ENCODE assay signal across 17 mouse cellular contexts in the genomic region with DNA sequence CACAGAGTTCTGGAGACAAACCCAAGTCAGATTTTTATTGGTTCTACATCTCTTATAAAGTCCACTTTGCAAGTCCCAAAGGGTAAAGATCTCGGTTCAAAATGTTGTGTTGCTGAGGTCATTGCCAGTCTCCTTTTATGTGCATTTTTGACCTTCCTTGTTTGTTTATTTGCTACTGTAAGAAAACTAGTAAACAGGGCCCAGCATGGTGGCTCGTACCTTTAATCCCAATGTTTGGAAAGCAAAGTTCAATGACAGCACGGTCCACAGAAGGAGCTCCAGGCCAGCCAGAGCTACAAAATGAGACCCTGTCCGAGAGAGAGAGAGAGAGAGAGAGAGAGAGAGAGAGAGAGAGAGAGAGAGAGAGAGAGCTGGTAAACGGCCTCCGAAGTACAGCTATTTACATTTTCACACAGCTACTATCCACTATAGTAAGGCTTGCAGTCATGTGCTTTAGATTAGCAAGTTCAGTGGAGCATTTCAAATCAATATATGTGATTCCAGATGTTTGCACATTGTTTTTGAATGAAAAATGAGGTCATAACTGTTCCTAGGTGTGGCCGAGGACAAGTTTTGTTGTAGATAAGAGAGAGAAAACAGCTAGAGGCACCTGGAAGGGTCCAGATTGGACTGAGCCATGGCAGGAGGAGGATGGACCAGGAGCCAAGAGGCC. TPM values are rescaled to one million over a fixed set of nuclear protein-coding genes. Genes with fewer than 3 reads are reported as not detected.
A peak's percentile ranks its signal among the peaks of the same experiment; 100 is the strongest.
DNase-seq lines count a peak whose midpoint lies in the region; ATAC-seq and TF ChIP-seq lines count a peak whose summit lies in the region.
"Had no signal": no experiment of that assay in that cellular context is flagged by ENCODE, and none has a peak within 500 bp of the region (broad histone marks: within the 10 kb centered on the region; RNA-seq: fewer than 3 reads in every experiment).

No protein-coding gene starts in this region.

- H3K4me1 ChIP-seq in liver, adult 2 months (ENCODE audit: control insufficient read depth, insufficient read depth, low read length), result no peaks in the 10 kb centered on the region; the same call in 1 of the 2 replicates
- H3K4me1 ChIP-seq in liver, embryonic 11.5 days (replicated peaks; ENCODE audit: control insufficient read depth, insufficient read depth, low read length), result no peaks in the 10 kb centered on the region
- H3K4me1 ChIP-seq in embryonic facial prominence, embryonic 14.5 days (ENCODE audit: control insufficient read depth, insufficient read depth, low read length), result peaks cover 4% of the 10 kb centered on the region; the same call in 1 of the 2 replicates
- H3K4me1 ChIP-seq: forebrain, embryonic 15.5 days; heart, embryonic 13.5 days; hindbrain, embryonic 15.5 days had no signal

- ATAC-seq in liver, embryonic 11.5 days (replicated peaks; ENCODE audit: low FRiP score), result no peak
- peak; percentile 75 for ATAC-seq in embryonic facial prominence, embryonic 14.5 days (ENCODE audit: low read depth)
- ATAC-seq in megakaryocyte progenitor cell, adult 5-6 weeks (replicated peaks; ENCODE audit: poor library complexity), result peak; percentile 17; the same call in 1 of the 2 replicates
- ATAC-seq: forebrain, embryonic 15.5 days had no signal

- no peak for TF ChIP-seq CTCF in liver, adult 2 months (IDR thresholded peaks at IDR 0.05; ENCODE audit: low read depth, low read length)

- no peak overlapping the region for H3K27ac ChIP-seq in liver, adult 2 months (replicated peaks; ENCODE audit: insufficient read depth, low read depth, low read length)
- no peak overlapping the region for H3K27ac ChIP-seq in liver, embryonic 11.5 days (ENCODE audit: low read depth, low read length)
- H3K27ac ChIP-seq in embryonic facial prominence, embryonic 14.5 days (replicated peaks; ENCODE audit: low read depth, low read length), result 0 out of 2 replicates have a peak overlapping the region, but pooled peaks have one; percentile 10
- H3K27ac ChIP-seq: forebrain, embryonic 15.5 days; heart, embryonic 13.5 days; hindbrain, embryonic 15.5 days had no signal

- 16% methylated on average over 7 of the region's 7 CpGs for WGBS in liver, adult 2 months
- WGBS in liver, embryonic 11.5 days, result 64% methylated on average over 7 of the region's 7 CpGs
- WGBS in embryonic facial prominence, embryonic 14.5 days, result 42% methylated on average over 7 of the region's 7 CpGs

- H3K9me3 ChIP-seq in liver, embryonic 11.5 days (ENCODE audit: control insufficient read depth, low read length), result no peaks in the 10 kb centered on the region
- H3K9me3 ChIP-seq in embryonic facial prominence, embryonic 14.5 days (ENCODE audit: control insufficient read depth, low read length), result no peaks in the 10 kb centered on the region
- H3K9me3 ChIP-seq: forebrain, embryonic 15.5 days; heart, embryonic 13.5 days; hindbrain, embryonic 15.5 days had no signal

- no peaks in the 10 kb centered on the region for H3K79me2 ChIP-seq in liver, adult 2 months (ENCODE audit: control insufficient read depth, insufficient read depth, low read length)

- peak; percentile 73 for DNase-seq in liver, adult 2 months (ENCODE audit: extremely low read depth, low read depth, low spot score)
- no peak for DNase-seq in liver, embryonic 11.5 days (ENCODE audit: low spot score)
- peak; percentile 48 for DNase-seq in embryonic facial prominence, embryonic 14.5 days (ENCODE audit: low spot score)
- DNase-seq in layer of hippocampus, postnatal 14 days (ENCODE audit: low spot score in 2 of 2), result no peak
- no peak for DNase-seq in layer of hippocampus, postnatal 36 days
- DNase-seq: adrenal gland, adult 2 months; adrenal gland, postnatal 36 days; cerebellum, adult 2 months; cerebellum, postnatal 10 days; gastrocnemius, postnatal 36 days; heart, adult 11 months; heart, postnatal 36 days had no signal

- H3K36me3 ChIP-seq in liver, adult 2 months (ENCODE audit: control insufficient read depth, insufficient read depth, low read length), result no peaks in the 10 kb centered on the region
- no peaks in the 10 kb centered on the region for H3K36me3 ChIP-seq in liver, embryonic 11.5 days (ENCODE audit: control insufficient read depth, insufficient read depth, low read length)
- H3K36me3 ChIP-seq in embryonic facial prominence, embryonic 14.5 days (ENCODE audit: control insufficient read depth, insufficient read depth, low read length), result 0 out of 2 replicates have a peak, but pooled peaks cover 7% of the 10 kb centered on the region
- H3K36me3 ChIP-seq: heart, embryonic 13.5 days had no signal

- no peak for TF ChIP-seq POLR2A in liver, adult 2 months (IDR thresholded peaks at IDR 0.05; ENCODE audit: extremely low read depth, insufficient read depth, low read length)

- no peak overlapping the region for H3K9ac ChIP-seq in liver, adult 2 months (ENCODE audit: low read depth, low read length)
- no peak overlapping the region for H3K9ac ChIP-seq in liver, embryonic 11.5 days (ENCODE audit: low read depth, low read length)
- H3K9ac ChIP-seq in embryonic facial prominence, embryonic 14.5 days (ENCODE audit: low read depth, low read length), result no peak overlapping the region
- H3K9ac ChIP-seq: forebrain, embryonic 15.5 days; heart, embryonic 13.5 days; hindbrain, embryonic 15.5 days had no signal

- no peak overlapping the region for H3K4me3 ChIP-seq in liver, adult 2 months (ENCODE audit: insufficient read depth, low read depth, low read length)
- no peak overlapping the region for H3K4me3 ChIP-seq in liver, embryonic 11.5 days (ENCODE audit: low read depth, low read length)
- H3K4me3 ChIP-seq in embryonic facial prominence, embryonic 14.5 days (ENCODE audit: low read depth, low read length), result no peak overlapping the region
- H3K4me3 ChIP-seq: forebrain, embryonic 15.5 days; heart, embryonic 13.5 days; hindbrain, embryonic 15.5 days had no signal

- no peak overlapping the region for H3K4me2 ChIP-seq in liver, embryonic 11.5 days
- no peak overlapping the region for H3K4me2 ChIP-seq in embryonic facial prominence, embryonic 14.5 days (ENCODE audit: low read depth, low read length)
- H3K4me2 ChIP-seq: forebrain, embryonic 15.5 days; heart, embryonic 13.5 days; hindbrain, embryonic 15.5 days had no signal

- H3K27me3 ChIP-seq in liver, adult 2 months (ENCODE audit: control insufficient read depth, insufficient read depth, low read length), result no peaks in the 10 kb centered on the region
- H3K27me3 ChIP-seq in liver, embryonic 11.5 days (replicated peaks; ENCODE audit: control insufficient read depth, insufficient read depth, low read length), result no peaks in the 10 kb centered on the region
- H3K27me3 ChIP-seq in embryonic facial prominence, embryonic 14.5 days (replicated peaks; ENCODE audit: control insufficient read depth, insufficient read depth, low read length), result no peaks in the 10 kb centered on the region
- H3K27me3 ChIP-seq: forebrain, embryonic 15.5 days; heart, embryonic 13.5 days; hindbrain, embryonic 15.5 days had no signal

RNA-seq across cellular contexts. Expression of gene Srsf12, which starts 15.3 kb away (rescaled TPM):
- total RNA-seq in liver, adult 2 months (2014; rRNA removed), result not detected in 2 replicates
- polyA plus RNA-seq in liver, adult 2 months (2012; rRNA removed), result 0.11 TPM in 1 of 2 replicates, not detected in the other
- 0.73 and 1.6 TPM in 2 replicates for polyA plus RNA-seq in liver, embryonic 11.5 days (2014; fragmentation: Nextera tagmentation; extraction: Ambion mirVana)
- polyA plus RNA-seq in embryonic facial prominence, embryonic 14.5 days (2014; fragmentation: Nextera tagmentation; extraction: Ambion mirVana), result 12.5 and 14.4 TPM in 2 replicates
- not detected in 2 replicates for total RNA-seq in megakaryocyte progenitor cell, adult 5-6 weeks (2015)
- not detected in 2 replicates for total RNA-seq in megakaryocyte progenitor cell, adult 5-6 weeks (2017)
- total RNA-seq in layer of hippocampus, postnatal 14 days (2021), result 10 to 100 TPM; 29.2 to 33.8 TPM
- 10 to 100 TPM; 26.9 to 28.7 TPM for total RNA-seq in layer of hippocampus, postnatal 36 days (2021)
- total RNA-seq: gastrocnemius, adult 8-10 months; gastrocnemius, postnatal 36 days; heart, postnatal 36 days had no signal

RNA-seq across cellular contexts. Expression of gene Pm20d2, which starts 34.6 kb away (rescaled TPM):
- 3.6 and 4.4 TPM in 2 replicates for total RNA-seq in liver, adult 2 months (2014; rRNA removed)
- polyA plus RNA-seq in liver, adult 2 months (2012; rRNA removed), result 7.3 and 8.6 TPM in 2 replicates
- polyA plus RNA-seq in liver, embryonic 11.5 days (2014; fragmentation: Nextera tagmentation; extraction: Ambion mirVana), result 0.26 and 0.70 TPM in 2 replicates
- polyA plus RNA-seq in embryonic facial prominence, embryonic 14.5 days (2014; fragmentation: Nextera tagmentation; extraction: Ambion mirVana), result 1.2 and 1.6 TPM in 2 replicates
- total RNA-seq in megakaryocyte progenitor cell, adult 5-6 weeks (2015), result 0.24 and 0.47 TPM in 2 replicates
- 0.37 TPM in 1 of 2 replicates, not detected in the other for total RNA-seq in megakaryocyte progenitor cell, adult 5-6 weeks (2017)
- 10 to 100 TPM; 10.9 to 12.3 TPM for total RNA-seq in layer of hippocampus, postnatal 14 days (2021)
- 1 to 10 TPM; 7.9 to 9.9 TPM for total RNA-seq in layer of hippocampus, postnatal 36 days (2021)

Comparison
In these comparisons a context has a peak if more than half of its experiments do, and no peak if none do; other contexts are left out.
1. DNase-seq: peak in liver, adult 2 months (single experiment) and embryonic facial prominence, embryonic 14.5 days (single experiment); none in liver, embryonic 11.5 days (single experiment), layer of hippocampus, postnatal 14 days (0 of 2) and layer of hippocampus, postnatal 36 days (0 of 2).
2. RNA of gene Srsf12, which starts 15.3 kb away (total RNA-seq): 29.2 to 33.8 TPM in layer of hippocampus, postnatal 14 days and 26.9 to 28.7 TPM in layer of hippocampus, postnatal 36 days; not detected in megakaryocyte progenitor cell, adult 5-6 weeks and not detected in liver, adult 2 months; every median in the first group is over 10 times any median in the second.